Mouse (Mus musculus): ENCODE measurements around the gene Celf1.

DNA sequence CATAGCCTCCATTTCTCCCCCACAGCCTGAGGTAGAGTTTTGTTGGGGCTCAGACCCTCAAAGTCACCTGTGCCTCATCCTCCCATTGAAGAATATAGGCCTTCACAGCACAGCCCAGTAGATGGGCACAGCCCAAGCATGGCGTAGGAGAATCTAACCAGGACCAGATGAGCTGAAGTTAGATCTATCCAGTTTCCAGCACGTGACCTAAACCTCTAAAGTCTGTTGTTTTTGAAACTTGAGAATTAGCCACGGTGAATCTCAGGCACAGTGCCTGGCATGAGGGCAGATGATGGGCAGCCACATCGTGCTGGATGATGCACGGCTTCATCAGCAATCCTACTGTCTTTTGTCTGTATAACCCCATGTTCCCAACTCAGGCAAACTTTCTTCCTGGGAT is 118.3 kb downstream of the Celf1 start:
- TF ChIP-seq POLR2A (IDR thresholded peaks at IDR 0.05; ENCODE audit: control insufficient read depth in 1 of 2, insufficient read depth in 1 of 2, low read depth in 1 of 2, low read length in 2 of 2, poor library complexity in 1 of 2) (no peak), POLR2AphosphoS5 (IDR thresholded peaks at IDR 0.05; ENCODE audit: borderline replicate concordance, low read depth, low read length) (no peak), CTCF (IDR thresholded peaks at IDR 0.05 in 2 of 3, conservative IDR thresholded peaks at IDR 0.05 in 1 of 3; ENCODE audit: control insufficient read depth in 1 of 3, insufficient read depth in 1 of 3, low read depth in 2 of 3, low read length in 3 of 3, poor library complexity in 1 of 3, severe bottlenecking in 1 of 3) (no peak), HCFC1 (IDR thresholded peaks at IDR 0.05; ENCODE audit: low read depth, low read length) (no peak), E2F4 (IDR thresholded peaks at IDR 0.05; ENCODE audit: borderline replicate concordance, low read depth, low read length) (no peak), RAD21 (IDR thresholded peaks at IDR 0.05; ENCODE audit: low read depth, low read length) (no peak), USF1 (IDR thresholded peaks at IDR 0.05; ENCODE audit: low read depth, low read length) (no peak), MAFK (IDR thresholded peaks at IDR 0.05; ENCODE audit: borderline replicate concordance, low read depth, low read length) (no peak)

Measured in MEL (cell line).